Mouse (Mus musculus): ENCODE measurements around the gene Ubald2.
"Not testable (repeated sequence)": the region's sequence is repeated elsewhere in the genome, so short reads cannot be mapped to it uniquely, and the experiment has no call there.

DNA sequence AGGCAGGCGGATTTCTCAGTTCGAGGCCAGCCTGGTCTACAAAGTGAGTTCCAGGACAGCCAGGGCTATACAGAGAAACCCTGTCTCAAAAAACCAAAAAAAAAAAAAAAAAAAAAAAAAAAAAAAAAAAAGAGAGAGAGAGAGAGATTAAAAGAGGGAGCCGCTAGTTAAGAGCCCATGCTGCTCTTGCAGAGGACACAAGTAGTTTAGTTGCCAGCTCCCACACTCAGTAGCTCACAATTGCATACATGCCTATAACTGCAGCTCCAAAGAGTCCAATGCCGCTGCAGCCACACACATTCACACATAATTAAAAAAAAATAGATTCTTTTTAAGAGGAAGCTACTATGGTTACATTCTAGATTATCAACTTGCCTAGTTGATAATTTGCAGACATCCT lies 23.5 kb upstream of the Ubald2 start:
- TF ChIP-seq CTCF, EP300 (IDR thresholded peaks at IDR 0.05; ENCODE audit: low read depth): not testable (repeated sequence)
